Mouse (Mus musculus) hindbrain, embryonic 14.5 days (tissue): ENCODE measurements around the gene Hist1h2ac. TPM values are rescaled to one million over a fixed set of nuclear protein-coding genes. Genes with fewer than 3 reads are reported as not detected.
"Not testable (repeated sequence)": the region's sequence is repeated elsewhere in the genome, so short reads cannot be mapped to it uniquely, and the experiment has no call there.

Source experiments
- ATAC-seq: fragments of 200-750 bp; cut with Nextera tagmentation; 2 replicates; pipeline ENCODE4 v1.8.0; 2017; ENCODE audit warnings: moderate number of reproducible peaks, mild to moderate bottlenecking, moderate TSS enrichment, moderate library complexity; ENCODE audit not compliant: low FRiP score
- DNase-seq: peaks from one replicate; pipeline ENCODE4 v3.0.0-alpha.2; 2015; ENCODE audit warnings: low spot score
- H3K27ac ChIP-seq: fragments of 300-500 bp; sonication (generic); 2 replicates; pipeline ENCODE4 v1.5.1; 2014; ENCODE audit warnings: mild to moderate bottlenecking, moderate library complexity
- H3K27me3 ChIP-seq: fragments of 300-500 bp; sonication (generic); 2 replicates; pipeline ENCODE4 v1.6.1; 2014; ENCODE audit warnings: mild to moderate bottlenecking, low read length, mixed read lengths; ENCODE audit not compliant: control insufficient read depth, insufficient read depth
- H3K36me3 ChIP-seq: fragments of 300-500 bp; sonication (generic); replicated peaks from 2 replicates; pipeline ENCODE4 v1.6.1; 2014; ENCODE audit not compliant: control insufficient read depth, insufficient read depth
- H3K4me1 ChIP-seq: fragments of 300-500 bp; sonication (generic); replicated peaks from 2 replicates; pipeline ENCODE4 v1.6.1; 2014; ENCODE audit warnings: antibody characterized with exemption, low read length, mixed read lengths; ENCODE audit not compliant: control insufficient read depth, insufficient read depth
- H3K4me2 ChIP-seq: fragments of 300-500 bp; sonication (generic); replicated peaks from 2 replicates; pipeline ENCODE4 v1.6.1; 2014; ENCODE audit warnings: mild to moderate bottlenecking, moderate library complexity
- H3K4me3 ChIP-seq: fragments of 300-500 bp; sonication (generic); replicated peaks from 2 replicates; pipeline ENCODE4 v1.5.1; 2014; ENCODE audit warnings: mild to moderate bottlenecking, low read length
- H3K9ac ChIP-seq: fragments of 300-500 bp; sonication (generic); 2 replicates; pipeline ENCODE4 v1.6.1; 2014
- H3K9me3 ChIP-seq: fragments of 300-500 bp; sonication (generic); 2 replicates; pipeline ENCODE4 v1.6.1; 2016; ENCODE audit warnings: low read length; ENCODE audit not compliant: control insufficient read depth
- WGBS: fragments of 180-500 bp; shearing (Covaris S2); extraction: QIAGEN DNeasy Blood & Tissue Kit; methylation state at CpG from one replicate; pipeline ENCODE4 v1.1.7; 2014; 5-methylcytosine and 5-hydroxymethylcytosine counted together
- polyA plus RNA-seq: library from polyadenylated mRNA; unstranded; fragments of >200 nt; fragmentation: Nextera tagmentation; extraction: Ambion mirVana; gene quantifications from 2 replicates; pipeline ENCODE4 v1.2.1, GENCODE M21; 2014

Hist1h2ac gene
- polyA plus RNA-seq, 1 experiment from 2014 or later: 0.27 TPM

DNA sequence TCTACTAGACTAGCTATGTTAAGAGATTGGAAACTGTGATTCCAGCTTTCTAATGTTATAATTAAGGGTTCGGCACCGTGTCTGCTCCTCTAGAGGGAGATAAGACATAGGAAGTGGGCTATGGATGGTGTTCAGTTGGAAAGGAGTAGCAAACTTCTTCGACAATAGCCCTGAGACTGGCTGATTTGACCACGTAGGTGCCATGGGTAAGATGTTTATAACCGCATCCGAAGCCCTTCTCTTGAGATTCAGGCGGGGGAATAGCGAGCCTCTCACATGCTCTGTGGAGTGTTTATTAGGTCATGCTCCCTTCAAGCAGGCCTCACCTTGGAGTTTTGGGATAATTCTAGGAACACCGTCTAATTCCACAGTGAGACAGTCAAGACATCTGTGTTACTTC lies 11.2 kb upstream of the Hist1h2ac start:
- H3K36me3 ChIP-seq: no peaks in the 10 kb centered on the region
- H3K4me3 ChIP-seq: no peak overlapping the region
- no peak overlapping the region for H3K4me2 ChIP-seq
- H3K4me1 ChIP-seq: no peaks in the 10 kb centered on the region; the same call in 1 of the 2 replicates
- H3K9me3 ChIP-seq: no peaks in the 10 kb centered on the region
- no peaks in the 10 kb centered on the region for H3K27me3 ChIP-seq
- no peak overlapping the region for H3K9ac ChIP-seq
- ATAC-seq (no peak), DNase-seq (no peak)
- H3K27ac ChIP-seq: no peak overlapping the region
- 94% methylated on average over 9 of the region's 9 CpGs for WGBS

DNA sequence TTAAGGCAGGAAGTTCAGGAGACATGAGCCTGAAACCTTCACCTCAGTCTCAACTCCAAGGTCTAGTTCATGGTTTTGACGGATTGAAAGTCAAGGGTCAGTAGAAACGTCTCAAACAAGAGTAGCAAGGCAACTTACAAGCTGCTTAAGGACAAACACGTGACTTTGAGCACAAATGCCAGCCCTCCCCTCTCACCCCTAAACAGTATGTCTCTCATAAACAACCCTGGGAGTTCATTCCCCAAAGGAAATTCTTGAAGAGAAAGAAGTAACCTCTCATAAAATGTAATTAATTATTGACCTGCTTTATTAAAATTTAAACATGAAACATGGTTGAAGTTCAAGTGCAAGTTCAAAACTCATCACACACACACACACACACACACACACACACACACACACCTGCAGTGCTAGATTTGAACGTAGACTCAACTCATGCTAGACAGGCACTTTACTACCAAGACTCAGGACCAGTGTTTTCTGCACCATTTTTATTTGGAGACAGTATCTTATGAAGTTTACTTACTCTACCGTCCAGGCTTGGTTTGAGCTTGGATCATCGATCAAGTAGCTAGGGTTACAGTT lies 10.2 kb upstream of the Hist1h2ac start:
- no peaks in the 10 kb centered on the region for H3K9me3 ChIP-seq
- H3K4me1 ChIP-seq: no peaks in the 10 kb centered on the region; the same call in 1 of the 2 replicates
- no peaks in the 10 kb centered on the region for H3K27me3 ChIP-seq
- no peak overlapping the region for H3K4me3 ChIP-seq
- H3K9ac ChIP-seq: no peak overlapping the region
- no peak overlapping the region for H3K4me2 ChIP-seq
- DNase-seq: no peak
- ATAC-seq: no peak
- no peak overlapping the region for H3K27ac ChIP-seq
- whole genome bisulfite sequencing: 87% methylated on average over 6 of the region's 6 CpGs
- H3K36me3 ChIP-seq: no peaks in the 10 kb centered on the region

DNA sequence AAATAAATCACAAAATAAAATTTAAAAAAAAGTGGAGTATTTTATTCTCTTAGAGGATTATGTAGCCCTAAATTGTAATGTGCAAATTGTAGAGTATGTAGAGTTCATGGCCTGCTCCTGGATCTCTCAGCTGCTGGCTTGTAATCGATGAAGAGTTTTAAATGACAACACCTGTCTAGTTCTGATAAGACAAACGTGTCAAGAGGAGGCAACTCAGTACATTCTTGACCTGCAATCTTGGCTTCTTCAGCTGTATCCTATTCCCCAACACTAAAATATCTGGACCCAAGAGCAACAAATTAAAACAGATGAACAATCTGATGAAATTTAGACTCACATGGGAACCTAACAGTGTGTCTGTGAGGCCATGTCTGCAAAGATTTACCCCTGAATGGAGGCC lies 5.7 kb upstream of the Hist1h2ac start:
- peaks cover 10% of the 10 kb centered on the region for H3K4me1 ChIP-seq
- H3K27me3 ChIP-seq: no peaks in the 10 kb centered on the region
- no peak overlapping the region for H3K27ac ChIP-seq
- ATAC-seq: no peak
- no peak overlapping the region for H3K4me3 ChIP-seq
- H3K36me3 ChIP-seq: no peaks in the 10 kb centered on the region
- H3K9ac ChIP-seq: no peak overlapping the region
- DNase-seq: no peak
- no peak overlapping the region for H3K4me2 ChIP-seq
- H3K9me3 ChIP-seq: no peaks in the 10 kb centered on the region
- WGBS: 86% methylated on average over 2 of the region's 2 CpGs

DNA sequence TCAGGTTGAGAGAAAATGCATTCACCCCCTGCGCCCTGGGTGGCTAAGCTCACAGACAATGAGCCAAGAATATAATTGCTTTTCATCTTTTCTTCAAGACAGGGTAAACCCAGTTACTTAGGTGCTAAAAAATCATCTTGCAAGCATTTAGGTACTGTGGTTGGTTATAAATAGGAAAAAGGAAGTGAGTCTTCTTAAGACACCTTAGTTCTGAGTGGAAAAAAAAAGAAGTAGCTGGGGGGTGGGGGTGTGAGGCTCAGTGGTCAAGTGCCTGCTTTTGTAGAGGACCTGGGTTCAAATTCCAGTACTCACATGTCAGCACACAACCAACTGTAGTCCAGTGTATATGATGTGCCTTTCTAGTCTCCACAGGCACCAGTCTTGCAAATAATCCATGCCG lies 5.2 kb upstream of the Hist1h2ac start:
- Histone ChIP-seq H3K27ac (no peak overlapping the region), H3K27me3 (no peaks in the 10 kb centered on the region), H3K4me3 (no peak overlapping the region), H3K9me3 (no peaks in the 10 kb centered on the region), H3K9ac (no peak overlapping the region), H3K4me1 (peaks cover 10% of the 10 kb centered on the region), H3K4me2 (no peak overlapping the region), H3K36me3 (no peaks in the 10 kb centered on the region)
- ATAC-seq: no peak
- WGBS: 93% methylated on average over 2 of the region's 2 CpGs
- no peak for DNase-seq

DNA sequence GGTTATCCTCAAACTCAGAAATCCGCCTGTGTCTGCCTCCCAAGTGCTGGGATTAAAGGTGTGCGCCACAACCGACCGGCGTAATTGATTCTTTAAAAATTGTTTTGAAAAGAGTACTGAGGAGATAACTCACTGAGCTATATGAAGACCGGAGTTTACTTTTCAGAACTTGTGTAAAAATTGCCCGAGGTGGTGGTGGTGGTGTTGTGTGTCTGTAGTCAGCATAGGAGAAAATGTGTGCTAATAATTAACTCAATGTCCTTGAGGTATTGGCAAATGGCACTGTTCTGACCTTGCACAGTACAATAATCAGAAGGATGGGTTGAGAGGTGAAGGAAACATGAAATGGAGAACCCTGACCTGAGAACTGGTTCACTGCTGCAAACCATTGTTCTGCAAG lies 4.2 kb upstream of the Hist1h2ac start:
- no peaks in the 10 kb centered on the region for H3K9me3 ChIP-seq
- WGBS: 96% methylated on average over 7 of the region's 7 CpGs
- DNase-seq (no peak), ATAC-seq (no peak)
- H3K4me2 ChIP-seq: no peak overlapping the region
- no peaks in the 10 kb centered on the region for H3K27me3 ChIP-seq
- H3K27ac ChIP-seq: no peak overlapping the region
- H3K4me3 ChIP-seq: no peak overlapping the region
- peaks cover 14% of the 10 kb centered on the region for H3K4me1 ChIP-seq
- H3K36me3 ChIP-seq: no peaks in the 10 kb centered on the region
- H3K9ac ChIP-seq: no peak overlapping the region

DNA sequence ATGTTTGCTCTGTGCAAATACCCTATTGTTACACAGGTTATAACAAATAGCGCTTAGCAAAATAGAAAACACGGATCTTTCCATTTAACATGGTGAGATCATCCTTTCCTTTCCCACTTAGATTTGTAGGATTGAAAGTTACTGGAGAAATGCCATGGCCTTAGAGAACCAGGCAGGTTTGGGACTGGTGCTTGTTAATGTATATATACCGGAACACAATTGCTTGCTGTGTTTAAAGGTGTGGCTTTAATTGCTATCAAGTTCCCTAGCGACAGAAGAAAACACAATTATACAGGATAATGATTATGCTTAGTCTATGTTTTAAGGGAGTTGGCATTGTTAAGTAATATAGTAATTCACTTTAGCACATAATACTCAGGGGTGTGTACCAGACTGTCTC lies 3.4 kb upstream of the Hist1h2ac start:
- Histone ChIP-seq H3K27ac (no peak overlapping the region), H3K36me3 (no peaks in the 10 kb centered on the region), H3K4me1 (peaks cover 18% of the 10 kb centered on the region), H3K27me3 (no peaks in the 10 kb centered on the region), H3K9ac (no peak overlapping the region), H3K4me3 (no peak overlapping the region), H3K9me3 (no peaks in the 10 kb centered on the region), H3K4me2 (no peak overlapping the region)
- no peak for DNase-seq
- WGBS: 91% methylated on average over 4 of the region's 4 CpGs
- no peak for ATAC-seq

DNA sequence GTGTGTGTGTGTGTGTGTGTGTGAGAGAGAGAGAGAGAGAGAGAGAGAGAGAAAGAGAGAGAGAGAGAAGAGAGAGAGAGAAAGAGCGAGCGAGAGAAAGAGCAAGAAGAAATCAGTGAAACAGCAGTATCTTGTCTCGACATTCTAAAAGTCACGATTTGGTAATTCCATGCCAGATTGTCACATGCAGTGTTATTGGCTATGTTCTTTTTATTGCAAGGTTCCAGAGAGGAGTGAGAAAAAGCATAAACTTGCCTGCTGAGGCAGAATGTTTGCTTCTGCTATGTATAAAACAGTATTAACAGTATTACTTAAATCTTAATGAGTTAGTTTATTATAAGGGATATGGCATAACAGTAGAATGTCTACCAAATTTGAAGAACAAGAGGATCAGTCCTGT lies 2.2 kb upstream of the Hist1h2ac start:
- DNase-seq (no peak), ATAC-seq (no peak)
- no peaks in the 10 kb centered on the region for H3K9me3 ChIP-seq
- peaks cover 18% of the 10 kb centered on the region for H3K4me1 ChIP-seq
- H3K27ac ChIP-seq: no peak overlapping the region
- no peaks in the 10 kb centered on the region for H3K36me3 ChIP-seq
- H3K4me3 ChIP-seq: peak overlapping the region; percentile 43
- H3K9ac ChIP-seq: peak overlapping the region; percentile 60
- no peaks in the 10 kb centered on the region for H3K27me3 ChIP-seq
- H3K4me2 ChIP-seq: peak overlapping the region; percentile 72
- WGBS: 55% methylated on average over 4 of the region's 4 CpGs

DNA sequence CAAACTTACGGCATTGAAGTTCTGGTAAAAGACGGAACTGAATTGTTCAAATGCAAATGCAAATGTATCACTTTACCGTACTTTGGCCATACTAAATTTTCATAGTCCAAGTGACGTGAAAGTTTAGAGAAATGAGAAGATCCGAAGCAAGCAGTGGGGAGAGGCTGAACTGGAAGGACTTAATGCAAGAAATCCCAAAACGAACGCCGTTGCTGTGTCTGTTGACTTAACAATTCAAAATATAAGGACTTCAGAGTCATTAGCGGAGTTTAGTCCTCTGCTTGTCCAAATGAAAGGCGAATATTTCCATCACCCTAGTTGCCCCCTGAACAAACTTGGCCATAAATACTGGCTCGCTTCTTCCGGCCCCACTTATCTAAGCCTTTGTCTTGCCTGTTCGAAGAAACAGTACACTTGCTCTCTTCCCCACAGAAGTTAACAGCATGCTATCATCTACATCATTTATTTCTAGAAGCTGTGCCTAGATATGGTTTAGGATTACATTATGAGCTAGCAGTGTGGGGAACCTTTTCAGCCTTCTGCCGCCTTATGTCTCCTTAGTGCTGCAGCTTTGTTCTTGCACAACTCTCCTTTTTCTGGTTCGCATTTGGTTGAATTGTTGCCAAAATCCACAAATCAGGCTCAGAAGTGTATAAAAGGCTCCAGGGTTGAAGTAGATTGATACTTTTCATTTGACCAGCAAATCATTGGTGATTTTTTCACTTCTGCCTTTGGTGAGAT lies 1.5 kb upstream of the Hist1h2ac start:
- Histone ChIP-seq H3K27me3 (no peaks in the 10 kb centered on the region), H3K4me3 (peak overlapping the region; percentile 43), H3K4me1 (peaks cover 18% of the 10 kb centered on the region), H3K27ac (peak overlapping the region; percentile 91), H3K36me3 (no peaks in the 10 kb centered on the region), H3K4me2 (peak overlapping the region; percentile 72), H3K9me3 (no peaks in the 10 kb centered on the region), H3K9ac (peak overlapping the region; percentile 60)
- 14% methylated on average over 15 of the region's 15 CpGs for WGBS
- peak; percentile 61 for DNase-seq
- ATAC-seq: no peak

DNA sequence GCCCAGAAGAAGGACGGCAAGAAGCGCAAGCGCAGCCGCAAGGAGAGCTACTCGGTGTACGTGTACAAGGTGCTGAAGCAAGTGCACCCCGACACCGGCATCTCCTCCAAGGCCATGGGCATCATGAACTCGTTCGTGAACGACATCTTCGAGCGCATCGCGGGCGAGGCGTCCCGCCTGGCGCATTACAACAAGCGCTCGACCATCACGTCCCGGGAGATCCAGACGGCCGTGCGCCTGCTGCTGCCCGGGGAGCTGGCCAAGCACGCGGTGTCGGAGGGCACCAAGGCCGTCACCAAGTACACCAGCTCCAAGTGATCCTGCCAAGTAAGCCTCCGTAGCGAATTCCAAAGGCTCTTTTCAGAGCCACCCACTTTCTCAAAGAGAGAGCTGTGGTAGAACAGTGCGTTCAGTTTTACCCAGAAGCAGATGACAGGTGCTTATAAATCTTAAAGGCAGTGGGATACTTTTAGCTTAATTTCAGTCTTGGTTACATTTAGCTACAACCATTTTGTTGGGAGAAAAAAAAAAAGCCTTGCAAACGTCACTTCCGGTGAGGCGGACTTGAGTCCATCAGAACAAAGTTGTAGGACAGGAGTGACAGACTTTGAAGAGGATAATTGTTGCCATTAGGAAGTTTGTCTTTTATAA lies 672 bp upstream of the Hist1h2ac start:
- under 1% methylated on average over 12 of the region's 37 CpGs for WGBS
- H3K27me3 ChIP-seq, H3K36me3 ChIP-seq, H3K9me3 ChIP-seq: not testable (repeated sequence)
- peak overlapping the region; percentile 72 for H3K4me2 ChIP-seq
- H3K4me1 ChIP-seq: peaks cover 18% of the 10 kb centered on the region
- DNase-seq (peak; percentile 88), ATAC-seq (peak; percentile 1)
- peak overlapping the region; percentile 91 for H3K27ac ChIP-seq
- peak overlapping the region; percentile 43 for H3K4me3 ChIP-seq
- H3K9ac ChIP-seq: peak overlapping the region; percentile 60
